Mouse (Mus musculus) cerebellum, postnatal 14 days (tissue): Measurements from ENCODE around the gene Wnt5a.

Experiments
- DNase-seq, 2 experiments: peaks; one replicate each; pipeline ENCODE4 v3.0.0; 2021; ENCODE audit warnings: mixed read lengths in 2 of 2

The Wnt5a gene

GRCm38 (mm10) chr14:28509441-28510340, 5.1 kb downstream of the Wnt5a start:
- peak; percentile 33 to 40 for DNase-seq

GRCm38 (mm10) chr14:28510341-28511028, 5.9 kb downstream of the Wnt5a start:
- DNase-seq = peak; percentile 54 to 67

- DNase-seq = peak; percentile 28 to 36
Observed at GRCm38 (mm10) chr14:28511029-28511651, 6.6 kb downstream of the Wnt5a start.

- DNase-seq = peak in 1 of 2 experiments; percentile 0
Observed at GRCm38 (mm10) chr14:28512805-28513590, 8.4 kb downstream of the Wnt5a start.

GRCm38 (mm10) chr14:28514171-28514570, 9.6 kb downstream of the Wnt5a start:
- DNase-seq = no peak

GRCm38 (mm10) chr14:28515331-28515730, 10.8 kb downstream of the Wnt5a start:
- DNase-seq = no peak

GRCm38 (mm10) chr14:28517631-28518560, 13.3 kb downstream of the Wnt5a start:
- DNase-seq = no peak

- no peak for DNase-seq
Observed at GRCm38 (mm10) chr14:28521106-28521505, 16.6 kb downstream of the Wnt5a start.

- no peak for DNase-seq
Observed at GRCm38 (mm10) chr14:28522611-28523010, 18.1 kb downstream of the Wnt5a start.

- no peak for DNase-seq
Observed at GRCm38 (mm10) chr14:28525566-28525965, 21.0 kb downstream of the Wnt5a start.

- DNase-seq = no peak
Observed at GRCm38 (mm10) chr14:28528151-28528685, 23.7 kb downstream of the Wnt5a start.

- DNase-seq = no peak
Observed at GRCm38 (mm10) chr14:28531531-28531930, 27.0 kb downstream of the Wnt5a start.

- peak; percentile 20 to 24 for DNase-seq
Observed at GRCm38 (mm10) chr14:28532943-28533342, 28.4 kb downstream of the Wnt5a start.

- no peak for DNase-seq
Observed at GRCm38 (mm10) chr14:28533876-28534275, 29.3 kb downstream of the Wnt5a start.

GRCm38 (mm10) chr14:28535814-28536213, 31.3 kb downstream of the Wnt5a start:
- peak; percentile 90 to 92 for DNase-seq

GRCm38 (mm10) chr14:28539577-28539976, 35.0 kb downstream of the Wnt5a start:
- no peak for DNase-seq

- no peak for DNase-seq
Observed at GRCm38 (mm10) chr14:28542117-28542741, 37.7 kb downstream of the Wnt5a start.

- peak; percentile 20 to 59 for DNase-seq
Observed at GRCm38 (mm10) chr14:28561861-28562260, 57.3 kb downstream of the Wnt5a start.
